Mouse (Mus musculus): ENCODE results near the gene Sod1. TPM values are rescaled to one million over a fixed set of nuclear protein-coding genes. Genes with fewer than 3 reads are reported as not detected.
"Not testable (repeated sequence)": the region's sequence is repeated elsewhere in the genome, so short reads cannot be mapped to it uniquely, and the experiment has no call there.

The Sod1 gene
- total RNA-seq, 2 experiments from 2014 or later, result 354 to 355 TPM

GRCm38 (mm10) chr16:90204868-90205267, 15.7 kb upstream of the Sod1 start:
- no peak for DNase-seq (ENCODE audit: extremely low spot score in 1 of 2, low spot score in 2 of 2)
- intact Hi-C loops (cut with DNase I), result no loop called here

- no peak for DNase-seq (ENCODE audit: extremely low spot score in 1 of 2, low spot score in 2 of 2)
- intact Hi-C loops (cut with DNase I), result no loop called here
Observed at GRCm38 (mm10) chr16:90208996-90209395, 11.6 kb upstream of the Sod1 start.

GRCm38 (mm10) chr16:90210717-90211116, 9.8 kb upstream of the Sod1 start:
- intact Hi-C loops (cut with DNase I), result no loop called here
- no peak for DNase-seq (ENCODE audit: extremely low spot score in 1 of 2, low spot score in 2 of 2)

- DNase-seq (ENCODE audit: extremely low spot score in 1 of 2, low spot score in 2 of 2), result no peak
- intact Hi-C loops (cut with DNase I), result no loop called here
Observed at GRCm38 (mm10) chr16:90211767-90212166, 8.8 kb upstream of the Sod1 start.

GRCm38 (mm10) chr16:90213477-90214339, 6.8 kb upstream of the Sod1 start:
- intact Hi-C loops (cut with DNase I), result no loop called here
- DNase-seq (ENCODE audit: extremely low spot score in 1 of 2, low spot score in 2 of 2), result no peak

- intact Hi-C loops (cut with DNase I), result no loop called here
- no peak for DNase-seq (ENCODE audit: extremely low spot score in 1 of 2, low spot score in 2 of 2)
Observed at GRCm38 (mm10) chr16:90214731-90215565, 5.6 kb upstream of the Sod1 start.

GRCm38 (mm10) chr16:90215879-90216278, 4.7 kb upstream of the Sod1 start:
- intact Hi-C loops (cut with DNase I); DNase-seq (ENCODE audit: extremely low spot score in 1 of 2, low spot score in 2 of 2): not testable (repeated sequence)

- DNase-seq (ENCODE audit: extremely low spot score in 1 of 2, low spot score in 2 of 2), result no peak
- intact Hi-C loops (cut with DNase I), result no loop called here
Observed at GRCm38 (mm10) chr16:90216414-90216813, 4.1 kb upstream of the Sod1 start.

- DNase-seq (ENCODE audit: extremely low spot score in 1 of 2, low spot score in 2 of 2), result no peak
- intact Hi-C loops (cut with DNase I), result no loop called here
Observed at GRCm38 (mm10) chr16:90217356-90217755, 3.2 kb upstream of the Sod1 start.

GRCm38 (mm10) chr16:90217926-90218325, 2.6 kb upstream of the Sod1 start:
- DNase-seq (ENCODE audit: extremely low spot score in 1 of 2, low spot score in 2 of 2), result no peak
- intact Hi-C loops (cut with DNase I), result no loop called here

GRCm38 (mm10) chr16:90219445-90219844, 1.1 kb upstream of the Sod1 start:
- intact Hi-C loops (cut with DNase I); DNase-seq (ENCODE audit: extremely low spot score in 1 of 2, low spot score in 2 of 2): not testable (repeated sequence)

GRCm38 (mm10) chr16:90220892-90221431, 408 bp downstream of the Sod1 start:
- intact Hi-C loops (cut with DNase I), result no loop called here
- DNase-seq (ENCODE audit: extremely low spot score in 1 of 2, low spot score in 2 of 2), result no peak

- DNase-seq (ENCODE audit: extremely low spot score in 1 of 2, low spot score in 2 of 2), result no peak
- intact Hi-C loops (cut with DNase I), result no loop called here
Observed at GRCm38 (mm10) chr16:90221441-90222070, 1.0 kb downstream of the Sod1 start.

- DNase-seq (ENCODE audit: extremely low spot score in 1 of 2, low spot score in 2 of 2), result no peak
- intact Hi-C loops (cut with DNase I), result no loop called here
Observed at GRCm38 (mm10) chr16:90229897-90230296, 9.3 kb downstream of the Sod1 start.

- intact Hi-C loops (cut with DNase I), result no loop called here
- no peak for DNase-seq (ENCODE audit: extremely low spot score in 1 of 2, low spot score in 2 of 2)
Observed at GRCm38 (mm10) chr16:90231302-90231701, 10.7 kb downstream of the Sod1 start.

GRCm38 (mm10) chr16:90233702-90234101, 13.1 kb downstream of the Sod1 start:
- intact Hi-C loops (cut with DNase I), result no loop called here
- no peak for DNase-seq (ENCODE audit: extremely low spot score in 1 of 2, low spot score in 2 of 2)

GRCm38 (mm10) chr16:90234617-90235016, 14.1 kb downstream of the Sod1 start:
- intact Hi-C loops (cut with DNase I), result no loop called here

GRCm38 (mm10) chr16:90235188-90235587, 14.6 kb downstream of the Sod1 start:
- intact Hi-C loops (cut with DNase I), result no loop called here

More at GRCm38 (mm10) chr16:90234617-90235016, 14.1 kb downstream of the Sod1 start:
- no peak for DNase-seq (ENCODE audit: extremely low spot score in 1 of 2, low spot score in 2 of 2)

GRCm38 (mm10) chr16:90239128-90239746, 18.7 kb downstream of the Sod1 start:
- DNase-seq (ENCODE audit: extremely low spot score in 1 of 2, low spot score in 2 of 2), result no peak
- intact Hi-C loops (cut with DNase I), result no loop called here

More at GRCm38 (mm10) chr16:90235188-90235587, 14.6 kb downstream of the Sod1 start:
- no peak for DNase-seq (ENCODE audit: extremely low spot score in 1 of 2, low spot score in 2 of 2)

Data from left cerebral cortex, postnatal 10 days (tissue).